Mouse (Mus musculus): Measurements from ENCODE around the gene Abcd3.
"Not testable (repeated sequence)": the region's sequence is repeated elsewhere in the genome, so short reads cannot be mapped to it uniquely, and the experiment has no call there.

The Abcd3 gene

DNA sequence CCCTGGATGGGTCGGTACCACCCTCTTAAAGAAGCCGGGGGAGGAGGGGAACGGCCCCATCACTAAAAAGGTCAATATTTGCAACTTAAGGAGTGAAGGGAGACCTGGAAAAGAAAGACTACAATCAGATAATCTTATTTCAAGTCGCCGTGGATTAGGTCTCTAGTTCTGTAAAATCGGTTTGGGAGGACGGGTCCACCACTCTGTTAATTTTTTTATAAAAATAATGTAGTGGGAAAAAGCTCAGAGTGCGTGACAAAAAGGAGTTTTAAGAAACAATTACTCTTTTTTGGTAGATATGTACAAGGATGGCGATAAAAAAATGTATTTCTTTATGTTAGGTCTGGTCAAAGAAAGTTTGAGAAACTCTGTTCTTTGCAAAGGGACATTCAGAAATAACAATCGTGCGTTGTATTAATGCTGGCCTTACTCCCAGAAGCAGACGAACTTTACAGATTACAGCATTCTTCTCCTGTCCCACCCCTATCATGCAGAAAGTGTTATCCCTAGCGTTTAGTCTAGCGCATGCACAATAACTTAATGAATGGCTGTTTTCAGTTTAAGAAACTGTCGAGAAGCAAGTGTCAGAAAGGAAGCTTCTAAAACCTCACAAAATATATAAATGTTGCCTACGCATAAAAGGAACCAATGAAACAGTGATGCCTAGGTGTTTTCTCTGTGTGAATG, 590 bp upstream of the Abcd3 start:
- DNase-seq: no peak

DNA sequence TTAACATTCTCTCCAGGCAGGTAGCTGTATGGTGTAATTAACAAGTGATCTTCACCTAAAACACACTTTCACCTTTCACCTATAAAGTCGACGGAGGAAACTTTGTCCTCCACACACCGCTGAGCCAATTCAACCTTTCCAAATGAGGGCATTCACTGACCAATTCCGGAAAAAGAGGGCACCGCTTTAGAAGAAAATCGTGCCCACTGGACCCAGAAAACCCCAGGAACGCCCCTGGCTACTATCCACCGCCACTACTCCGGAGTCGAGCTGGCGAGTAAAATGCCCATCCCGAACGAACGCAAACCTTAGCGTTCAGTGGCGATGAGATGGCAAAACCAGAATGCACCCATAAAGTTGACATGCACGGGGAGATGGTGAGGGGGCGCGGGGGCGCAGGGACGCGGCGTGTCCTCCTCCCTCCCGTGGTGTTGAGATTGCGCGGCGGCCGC, 663 bp downstream of the Abcd3 start:
- DNase-seq: no peak

DNA sequence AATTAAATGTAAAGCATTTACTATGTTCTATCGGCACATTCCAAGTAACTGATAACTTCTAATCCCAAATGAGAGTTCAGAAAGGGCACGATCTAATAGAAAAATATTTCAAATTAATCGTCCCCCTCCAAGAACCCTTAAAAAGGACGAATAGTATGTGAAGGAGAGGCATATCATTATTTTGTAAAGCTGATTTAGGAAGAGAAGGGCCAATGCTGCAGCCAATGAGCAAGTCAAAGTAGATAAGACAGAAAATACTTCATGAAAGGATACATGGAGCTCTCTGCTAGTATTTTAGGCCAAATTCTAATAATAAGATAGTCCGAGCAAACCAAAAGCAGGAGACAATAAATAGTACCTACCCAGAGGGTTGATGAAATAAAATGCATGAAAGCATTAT, 1.3 kb downstream of the Abcd3 start:
- DNase-seq: peak; percentile 7

DNA sequence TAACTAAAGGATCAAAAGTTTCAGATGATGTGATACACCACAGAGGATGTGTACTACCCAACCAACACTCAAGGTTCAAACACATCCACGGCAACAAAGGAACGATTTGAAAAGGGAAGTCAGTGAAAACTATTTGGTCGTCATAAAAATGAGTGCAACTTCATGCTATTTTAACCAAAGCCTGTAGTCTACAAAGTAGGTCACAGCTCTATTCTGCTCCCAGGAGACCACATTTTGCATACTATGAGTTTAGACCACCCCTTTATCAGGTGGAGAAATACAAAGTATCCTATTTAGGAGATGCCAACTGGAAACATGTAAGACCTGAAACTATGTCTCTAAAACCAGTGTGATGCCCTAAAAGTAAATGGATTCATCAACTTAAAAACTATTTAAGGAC, 6.9 kb downstream of the Abcd3 start:
- no peak for DNase-seq

DNA sequence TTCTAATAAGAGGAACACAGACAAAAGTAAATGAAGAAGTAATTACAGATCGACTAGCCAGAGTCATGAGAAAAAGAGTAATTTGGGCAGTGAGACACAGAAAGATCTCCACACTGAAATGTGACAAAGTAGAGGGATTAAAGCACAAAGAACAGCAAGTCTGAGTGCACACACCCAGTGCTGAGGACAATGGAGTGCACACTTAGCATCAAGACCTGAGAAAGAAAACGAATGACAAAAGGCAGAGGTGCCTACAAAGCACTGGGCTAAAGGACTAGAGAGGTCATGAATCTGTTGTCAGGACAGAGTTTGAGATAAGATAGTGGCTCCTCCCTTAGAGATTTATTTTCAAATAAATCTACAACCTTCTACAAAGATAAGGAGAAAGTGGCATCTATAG, 20.9 kb downstream of the Abcd3 start:
- DNase-seq: no peak

DNA sequence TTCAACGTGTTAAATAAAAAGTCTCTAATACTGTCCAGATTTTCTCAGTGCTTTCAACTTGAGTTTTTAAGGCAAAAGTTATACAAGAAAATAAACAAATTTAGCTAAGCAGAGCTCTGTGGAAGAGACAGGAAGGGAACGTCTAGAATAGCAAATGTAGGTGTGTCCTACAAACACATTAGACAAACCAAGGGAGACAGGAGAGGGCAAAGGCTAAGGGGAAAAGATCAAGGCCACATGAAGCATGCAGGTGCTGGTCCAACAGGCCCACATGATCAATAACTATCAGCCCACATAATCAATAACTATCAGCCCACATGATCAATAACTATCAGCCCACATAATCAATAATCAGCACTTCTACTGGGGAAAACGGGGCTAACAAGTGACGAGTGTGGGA, 22.9 kb downstream of the Abcd3 start:
- no peak for DNase-seq

DNA sequence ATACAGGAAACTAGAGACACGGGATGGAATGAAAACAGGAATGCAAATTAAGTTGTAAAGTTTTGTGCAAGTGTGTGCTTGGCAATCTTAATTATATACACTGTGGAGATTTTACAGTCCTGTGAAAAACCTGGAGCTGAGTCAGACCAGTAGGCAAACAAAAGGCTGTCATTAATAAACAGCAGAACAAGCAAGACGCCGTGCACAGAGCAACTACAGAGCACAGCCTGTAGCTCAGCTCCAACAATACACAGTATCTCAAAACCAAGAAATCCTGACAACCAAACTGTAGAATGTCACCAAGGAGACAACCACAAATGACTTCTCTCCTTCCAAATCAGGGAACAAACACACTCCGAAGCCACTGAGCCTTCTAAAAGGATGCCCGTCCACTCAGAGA, 24.7 kb downstream of the Abcd3 start:
- no peak for DNase-seq

DNA sequence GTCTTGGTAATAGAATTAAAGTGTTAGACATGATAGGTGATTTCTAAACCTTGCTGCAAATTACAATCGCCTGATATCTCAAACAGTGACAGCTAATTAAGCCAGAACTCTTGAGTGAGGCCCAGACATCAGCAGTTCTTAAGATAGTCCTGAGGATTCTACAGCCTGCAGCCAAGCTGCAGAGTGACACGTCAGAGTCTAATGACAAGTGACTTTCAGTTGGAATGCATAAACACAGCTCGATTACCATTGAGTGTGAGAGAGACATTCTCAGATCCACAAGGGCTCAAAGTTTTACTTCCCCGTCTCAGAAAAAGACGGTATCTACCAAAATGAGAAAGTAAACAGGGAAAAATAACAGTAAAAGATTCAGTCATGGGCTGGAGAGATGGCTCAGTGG, 25.3 kb downstream of the Abcd3 start:
- DNase-seq: no peak

DNA sequence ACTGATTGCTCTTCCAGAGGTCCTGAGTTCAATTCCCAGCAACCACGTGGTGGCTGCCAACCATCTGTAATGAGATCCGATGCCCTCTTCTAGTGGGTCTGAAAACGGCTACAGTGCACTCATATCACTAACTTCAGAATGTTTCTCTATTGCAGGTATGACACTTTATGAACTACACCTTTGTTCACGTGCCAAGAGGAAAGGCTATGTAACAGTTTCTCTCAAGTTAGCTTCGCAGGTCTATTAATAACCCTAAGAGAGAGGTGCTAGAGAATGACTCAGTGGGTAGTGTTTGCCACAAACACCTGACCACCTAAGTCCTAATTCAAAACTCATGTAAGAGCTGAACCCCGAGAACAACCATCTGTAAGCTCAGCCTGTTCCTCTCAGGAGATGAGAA, 32.1 kb downstream of the Abcd3 start:
- no peak for DNase-seq

DNA sequence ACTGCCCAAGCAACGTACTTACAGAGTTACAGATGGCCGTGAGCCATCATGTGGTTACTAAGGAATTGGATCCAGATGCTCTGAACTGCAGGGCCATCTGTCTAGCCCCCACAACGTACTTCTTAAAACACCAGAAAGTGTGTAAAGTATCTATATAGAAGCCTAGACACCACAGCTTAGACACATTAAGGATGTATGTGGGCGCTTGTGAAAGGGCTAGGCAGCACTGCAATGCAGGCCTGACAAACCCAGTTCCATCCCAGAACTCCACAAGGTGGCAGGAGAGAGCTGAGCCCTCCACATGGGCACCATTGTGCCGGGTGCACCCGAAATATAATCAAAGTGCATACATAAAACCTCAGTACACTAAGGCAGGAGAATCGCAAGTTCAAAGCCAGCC, 37.2 kb downstream of the Abcd3 start:
- peak; percentile 38 for DNase-seq

DNA sequence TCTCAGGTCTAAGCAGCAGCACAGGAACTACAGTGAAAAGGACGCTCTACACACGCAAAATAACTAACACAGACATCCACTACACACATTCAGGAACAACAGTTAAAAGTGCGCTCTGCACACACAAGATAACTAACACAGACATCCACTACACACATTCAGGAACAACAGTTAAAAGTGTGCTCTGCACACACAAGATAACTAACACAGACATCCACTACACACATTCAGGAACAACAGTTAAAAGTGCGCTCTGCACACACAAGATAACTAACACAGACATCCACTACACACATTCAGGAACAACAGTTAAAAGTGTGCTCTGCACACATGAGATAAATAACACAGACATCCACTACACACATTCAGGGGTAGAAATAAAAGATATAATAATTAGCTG, 41.8 kb downstream of the Abcd3 start:
- not testable (repeated sequence) for DNase-seq

DNA sequence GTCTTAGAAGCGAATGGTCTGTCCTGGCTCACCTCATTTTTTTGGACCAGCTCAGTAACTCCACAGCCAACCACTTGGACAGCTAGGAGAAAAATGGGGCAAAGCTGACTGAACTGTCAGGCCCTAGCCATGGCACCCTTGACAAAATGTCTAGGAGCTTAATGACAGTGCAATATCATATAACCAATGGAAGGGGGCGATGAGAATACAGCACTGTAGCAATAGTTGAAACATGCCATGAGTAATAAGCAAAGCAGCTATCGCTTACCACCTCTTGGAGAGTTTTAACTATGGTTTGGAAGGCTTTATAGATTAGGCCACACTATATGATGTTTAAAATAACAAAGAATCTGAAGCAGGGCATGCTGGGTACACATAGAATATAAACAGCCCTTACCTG, 46.3 kb downstream of the Abcd3 start:
- DNase-seq: no peak

DNA sequence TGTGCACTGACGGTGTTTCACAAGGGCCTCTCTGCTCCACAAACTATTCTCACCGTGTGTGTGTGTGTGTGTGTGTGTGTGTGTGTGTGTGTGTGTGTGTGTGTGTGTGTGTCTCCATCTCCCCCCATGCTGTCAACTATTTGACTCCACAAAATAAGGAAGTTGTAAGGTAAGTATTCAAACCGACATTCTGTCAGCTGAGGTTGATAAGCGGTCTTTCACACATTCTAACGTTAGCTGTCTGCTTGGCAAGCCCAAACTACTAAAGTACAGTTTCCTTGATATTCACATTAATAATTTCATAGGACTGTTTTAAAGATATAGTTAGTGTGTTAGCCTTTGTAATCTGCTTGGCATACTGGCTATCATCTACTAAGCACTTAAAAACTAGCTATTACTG, 48.3 kb downstream of the Abcd3 start:
- DNase-seq: no peak

DNA sequence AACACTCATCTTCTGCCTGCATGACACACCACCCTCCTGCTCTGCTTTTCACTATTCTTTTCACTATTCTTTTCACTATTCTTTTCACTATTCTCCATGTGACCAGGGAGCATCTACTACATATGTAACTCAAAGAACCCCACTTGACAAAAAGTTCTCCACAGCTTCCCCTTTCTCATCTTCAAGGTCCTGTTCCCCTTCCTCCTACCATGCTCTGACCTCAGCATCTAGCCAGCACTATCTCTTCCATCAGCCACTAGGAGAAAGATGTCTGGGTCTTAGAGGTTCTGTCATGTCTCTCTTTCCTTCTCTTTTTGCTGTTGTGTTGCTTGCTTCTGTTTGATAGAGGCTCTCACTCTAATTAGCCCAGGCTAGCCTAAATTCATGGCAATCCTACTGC, 49.1 kb downstream of the Abcd3 start:
- DNase-seq: no peak

DNA sequence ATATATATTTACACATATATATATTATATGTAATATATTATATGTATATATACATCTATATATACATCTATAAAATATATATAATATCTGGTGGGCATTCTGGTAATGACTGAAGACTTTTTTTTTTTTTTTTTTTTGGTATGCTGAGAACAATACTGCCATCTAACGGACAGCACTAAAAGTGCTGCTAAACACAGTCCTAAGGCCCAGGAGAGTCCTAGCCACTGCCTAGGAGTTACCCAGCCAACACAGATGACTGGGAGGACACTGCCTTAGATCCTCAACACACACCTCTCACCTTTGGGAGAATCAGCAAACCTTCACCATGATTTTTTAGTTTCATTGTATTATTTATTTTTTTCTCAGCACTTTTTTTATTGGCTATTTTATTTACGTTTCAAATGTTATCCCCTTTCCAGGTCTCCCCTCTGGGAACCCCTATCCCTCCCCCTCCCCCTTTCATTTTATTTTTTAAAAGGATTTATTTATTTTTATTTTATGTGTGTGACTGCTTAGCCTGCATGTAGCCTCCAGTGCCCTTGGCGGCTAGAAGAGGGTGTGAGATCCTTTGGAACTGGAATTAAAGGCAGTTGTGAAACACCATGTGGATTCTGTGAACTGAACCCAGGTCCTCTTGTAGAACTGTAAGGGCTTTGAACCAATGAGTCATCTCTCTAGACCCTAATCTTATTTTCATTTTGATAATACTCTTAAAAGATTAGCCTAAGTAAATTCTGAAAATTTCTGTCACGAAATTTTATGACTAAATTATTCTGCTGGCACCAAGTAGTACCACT, 52.8 kb downstream of the Abcd3 start:
- DNase-seq: peak; percentile 30

DNA sequence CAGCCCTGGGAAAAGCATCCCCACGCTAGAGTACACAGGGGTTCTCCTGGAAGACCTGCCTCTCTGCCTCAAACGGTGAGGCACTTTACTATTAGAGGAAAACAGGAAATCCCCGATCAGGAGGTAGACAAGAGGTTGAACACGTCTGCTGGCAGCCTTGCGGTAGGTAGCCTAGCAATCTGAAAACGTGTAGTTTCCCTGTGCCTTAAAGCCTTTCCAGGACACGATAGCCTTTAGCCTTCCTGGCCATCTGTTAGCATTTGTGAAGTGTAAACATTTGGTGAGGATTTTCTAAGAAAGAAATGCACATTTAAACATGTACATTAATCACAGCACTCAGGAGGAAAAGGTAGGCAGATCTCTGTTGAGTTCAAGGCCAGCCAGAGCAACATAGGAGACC, 56.7 kb downstream of the Abcd3 start:
- no peak for DNase-seq

DNA sequence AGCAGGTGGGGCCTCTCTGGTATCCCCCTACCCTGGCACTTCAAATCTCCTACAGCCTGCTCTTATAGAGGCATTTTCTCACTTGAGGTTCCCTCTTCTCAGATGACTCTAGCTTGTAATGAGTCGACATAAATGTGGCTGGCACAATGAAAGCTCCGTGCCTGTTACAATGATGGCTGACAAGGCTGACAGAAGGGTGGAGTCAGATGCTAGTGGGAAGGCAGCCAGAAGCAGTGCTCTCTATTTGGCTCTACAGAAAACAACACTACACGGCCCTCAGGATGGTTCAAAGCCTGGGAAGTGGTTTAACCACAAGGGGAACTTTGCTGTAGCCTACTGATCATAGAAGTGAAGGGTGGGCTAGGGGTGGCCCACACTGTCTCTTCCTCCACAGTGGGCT, 60.0 kb downstream of the Abcd3 start:
- no peak for DNase-seq

DNA sequence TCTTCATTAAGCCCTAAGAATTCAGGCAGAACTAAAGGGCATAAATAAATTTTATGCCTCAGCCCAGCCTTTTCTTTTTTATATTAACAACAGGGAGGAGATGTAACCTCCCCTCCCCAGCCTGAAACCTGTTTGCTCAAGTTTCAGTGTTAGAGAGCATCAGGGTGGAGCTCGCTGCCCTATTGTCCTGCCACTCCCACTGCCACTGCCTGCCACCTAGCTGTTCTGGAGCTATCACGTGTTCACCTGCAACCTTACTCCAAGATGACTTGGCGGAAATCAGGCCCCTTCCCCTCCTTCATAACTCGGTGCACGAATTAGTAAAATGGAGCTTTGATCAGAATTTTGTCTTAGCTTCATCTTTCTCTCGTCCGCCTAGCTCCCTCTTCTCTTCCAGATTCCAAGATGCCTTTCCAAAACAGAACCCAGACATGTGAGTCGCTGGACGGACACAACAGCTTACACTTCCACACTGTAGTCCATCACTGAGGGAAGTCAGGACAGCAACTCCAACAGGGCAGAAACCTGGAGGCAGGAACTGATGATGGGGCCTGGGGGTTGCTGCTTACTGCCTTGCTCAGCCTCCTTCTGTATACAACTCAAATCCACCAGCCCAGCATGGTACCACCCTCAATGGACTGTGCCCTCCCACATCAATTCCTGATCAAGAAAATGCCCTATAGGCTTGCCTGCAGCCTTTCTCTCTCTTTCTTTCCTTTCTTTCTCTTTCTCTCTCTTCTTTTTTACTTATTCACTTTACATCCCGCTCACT, 60.6 kb downstream of the Abcd3 start:
- DNase-seq: not testable (repeated sequence)

DNA sequence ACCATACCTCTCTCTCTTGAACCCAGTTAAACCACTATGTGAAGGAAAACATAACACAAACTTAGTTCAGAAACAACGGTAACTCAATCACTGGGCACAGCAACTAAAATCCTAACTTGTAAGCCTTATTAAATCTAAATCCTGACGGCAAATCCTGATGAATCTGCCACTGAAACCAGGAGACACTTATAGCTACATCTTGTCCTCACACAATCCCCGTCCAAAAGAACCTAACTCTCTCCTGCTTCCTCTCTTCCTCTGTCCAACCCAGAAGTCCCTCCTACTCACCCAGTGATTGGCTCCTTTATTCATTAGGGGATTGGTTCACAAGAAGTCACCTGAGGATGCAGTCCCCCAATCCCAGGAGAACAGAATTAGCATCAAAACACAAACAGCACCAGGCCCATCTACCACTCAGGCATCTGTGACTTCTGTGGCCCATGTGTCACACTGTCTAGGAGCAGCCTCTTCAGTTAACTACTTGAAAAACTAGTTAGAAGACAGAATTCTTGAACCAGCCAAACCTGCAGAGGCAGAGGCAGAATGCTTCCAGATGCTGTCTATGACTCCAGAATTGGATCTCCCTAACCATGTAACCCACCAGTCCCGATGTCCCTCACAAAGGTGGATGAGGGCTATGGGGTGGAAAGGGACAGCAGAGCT, 73.8 kb downstream of the Abcd3 start:
- DNase-seq: not testable (repeated sequence)

DNA sequence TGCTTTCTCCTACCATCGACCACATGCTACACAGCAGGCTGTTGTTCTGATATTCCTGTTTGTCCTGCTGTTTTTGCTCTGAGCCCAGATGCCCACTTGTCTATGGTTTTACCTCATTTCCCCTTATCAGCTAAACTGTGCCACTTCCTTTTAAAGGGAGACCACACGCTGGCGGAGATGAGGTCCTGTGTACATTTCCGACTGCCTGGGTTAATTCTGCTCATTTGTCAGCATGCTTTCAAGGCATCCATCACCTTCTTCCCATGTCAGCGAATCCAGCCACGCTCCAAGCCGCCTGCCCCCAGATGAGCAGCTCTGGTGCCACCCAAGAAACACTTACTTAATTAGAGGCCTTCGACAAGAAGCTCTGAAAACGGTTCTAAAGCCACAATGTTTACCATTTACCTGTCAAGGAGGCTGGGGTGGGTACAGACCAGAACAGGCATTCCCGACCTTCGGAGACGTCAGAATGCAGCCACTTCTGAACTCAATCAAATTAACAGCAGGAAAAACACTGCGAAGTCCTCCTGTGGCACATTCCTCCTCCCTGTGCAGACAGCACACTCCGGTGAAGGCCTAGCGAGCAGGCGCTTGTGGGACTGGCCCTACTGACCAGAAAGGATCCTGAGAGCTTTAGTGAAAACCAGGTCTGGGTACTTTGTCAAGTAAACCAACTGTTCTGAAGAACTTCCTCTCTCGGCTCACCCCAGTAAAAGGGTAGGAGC, 75.5 kb downstream of the Abcd3 start:
- no peak for DNase-seq

DNA sequence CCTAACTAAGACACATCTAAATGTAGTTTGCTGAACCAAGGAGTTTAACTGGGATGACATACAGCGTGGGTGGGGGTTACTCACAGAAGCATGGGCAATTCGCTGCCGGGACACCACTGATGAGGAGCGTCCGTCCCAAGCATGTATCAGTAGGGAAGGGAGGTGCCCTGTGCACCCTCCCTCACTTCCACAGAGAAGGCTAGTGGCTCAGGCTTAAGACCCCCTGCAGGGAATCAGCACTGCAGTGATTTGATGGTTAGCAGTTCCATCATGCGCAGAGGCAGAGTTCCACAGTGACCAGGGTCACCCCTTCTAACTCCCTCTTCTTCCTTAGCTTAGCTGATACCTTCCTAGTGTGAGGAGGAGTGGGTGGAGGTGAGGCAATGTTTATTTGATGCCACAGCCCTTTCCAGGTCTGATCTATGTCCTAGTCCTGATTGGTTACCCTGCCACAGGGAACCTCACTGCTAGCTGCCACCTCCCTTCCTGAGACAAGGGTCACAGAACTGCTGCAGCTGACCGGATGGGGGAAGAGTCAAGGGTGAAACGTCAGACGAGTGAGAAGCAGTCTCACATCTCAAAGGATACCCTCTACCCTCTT, 76.3 kb downstream of the Abcd3 start:
- no peak for DNase-seq

DNA sequence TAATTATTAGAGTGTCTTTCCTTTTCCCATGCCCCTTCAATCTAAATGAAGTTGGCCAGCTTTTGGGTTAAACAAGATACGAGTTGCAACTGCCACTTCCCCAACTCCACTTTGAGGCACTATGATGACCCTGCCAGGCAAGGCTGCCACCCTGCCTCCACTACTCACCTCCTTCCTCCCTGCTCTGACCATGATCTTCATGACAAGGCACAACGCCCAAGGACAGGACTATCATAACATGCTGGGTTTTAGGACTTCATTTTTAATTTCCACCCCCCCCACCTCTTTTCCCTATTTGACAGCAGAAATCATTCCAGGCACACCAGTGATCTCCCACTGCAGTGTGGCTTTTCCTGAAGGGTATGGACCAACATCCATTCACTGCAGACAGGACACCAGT, 77.2 kb downstream of the Abcd3 start:
- DNase-seq: no peak
